Mouse (Mus musculus): Measurements from ENCODE around the gene Wdr91. TPM values are rescaled to one million over a fixed set of nuclear protein-coding genes. Genes with fewer than 3 reads are reported as not detected.
A peak's percentile ranks its signal among the peaks of the same experiment; 100 is the strongest.

Wdr91 gene
- polyA plus RNA-seq, 1 experiment from 2014 or later = 16.2 TPM

DNA sequence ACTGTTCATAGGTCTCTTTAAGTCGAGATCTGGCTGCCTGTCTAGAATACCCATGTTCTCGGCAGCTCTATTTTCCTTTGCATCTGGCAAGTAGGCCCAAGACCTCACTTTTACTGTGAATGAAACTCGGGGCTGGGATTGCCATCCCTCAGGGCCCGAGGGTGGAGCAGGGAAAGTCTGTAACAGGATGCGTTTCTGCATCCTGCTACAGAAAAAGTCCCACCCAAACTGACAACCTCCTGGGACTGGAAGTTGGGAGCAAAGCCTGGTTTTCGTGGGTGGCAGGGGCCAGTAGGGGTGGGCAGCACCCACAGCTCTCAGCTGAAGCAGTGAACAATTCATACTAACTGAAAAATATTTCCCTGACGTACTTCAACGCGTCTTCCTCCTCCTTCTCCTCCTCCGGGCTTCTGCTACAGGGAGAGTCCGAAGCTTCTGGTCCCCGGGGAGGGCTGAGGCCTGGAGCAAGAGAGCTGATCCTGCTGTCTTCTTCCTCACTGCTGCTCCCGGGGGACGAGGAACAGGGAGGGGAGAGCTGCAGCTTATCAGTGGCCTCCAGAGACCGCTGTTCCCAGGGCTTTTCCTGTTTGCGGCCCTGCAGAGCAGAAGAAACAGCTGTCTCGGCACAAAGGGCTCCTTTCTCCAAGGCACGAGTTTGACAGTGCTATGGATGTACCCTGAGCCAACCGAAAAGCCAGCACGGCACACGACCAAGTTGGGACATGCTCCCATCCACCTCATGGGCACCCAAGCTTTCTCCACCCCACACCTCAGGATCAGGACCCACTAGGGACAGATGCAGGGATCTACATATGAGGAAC, 36.4 kb downstream of the Wdr91 start:
- no peaks in the 10 kb centered on the region for H3K9me3 ChIP-seq (ENCODE audit: low read depth, low read length)
- H3K27ac ChIP-seq (ENCODE audit: low read depth) = peak overlapping the region; percentile 76
- peak overlapping the region; percentile 42 for H3K9ac ChIP-seq
- no peaks in the 10 kb centered on the region for H3K27me3 ChIP-seq (ENCODE audit: insufficient read depth, low read length)
- DNase-seq (peak; percentile 70), ATAC-seq (ENCODE audit: insufficient read depth) (no peak)
- no peak overlapping the region for H3K4me3 ChIP-seq (ENCODE audit: low read depth, low read length)
- peak overlapping the region; percentile 23; the same call in 1 of the 2 replicates for H3K4me2 ChIP-seq
- 45% methylated on average over 21 of the region's 21 CpGs for WGBS
- H3K36me3 ChIP-seq (ENCODE audit: insufficient read depth) = peaks cover 17% of the 10 kb centered on the region; the same call in 1 of the 2 replicates
- TF ChIP-seq CTCF (IDR thresholded peaks at IDR 0.05; ENCODE audit: low read depth) = peak; percentile 28; the same call in 1 of the 2 replicates
- H3K4me1 ChIP-seq (ENCODE audit: insufficient read depth) = peaks cover 24% of the 10 kb centered on the region

DNA sequence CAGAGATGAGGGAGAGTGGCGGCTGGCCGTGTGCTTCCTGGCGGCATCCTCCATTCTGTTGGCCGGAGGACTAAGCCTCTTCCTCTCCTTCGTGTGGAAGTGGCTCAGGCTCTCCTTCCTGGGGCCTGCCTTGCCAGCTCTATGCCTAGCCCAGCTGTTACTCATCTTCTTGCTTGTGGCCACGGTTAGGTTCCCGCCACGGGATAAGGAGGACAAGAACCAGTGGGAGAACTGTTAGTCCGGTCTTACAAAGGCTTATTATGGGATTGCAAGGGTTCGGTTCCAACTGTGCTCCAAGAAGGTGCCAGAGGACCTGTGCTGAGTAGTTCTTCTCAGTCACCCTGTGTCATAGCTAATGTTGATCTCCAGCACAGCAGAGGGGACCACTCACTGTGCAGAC, 37.8 kb downstream of the Wdr91 start:
- no peak for ATAC-seq (ENCODE audit: insufficient read depth)
- Histone ChIP-seq H3K4me3 (ENCODE audit: low read depth, low read length) (no peak overlapping the region), H3K4me1 (ENCODE audit: insufficient read depth) (peaks cover 21% of the 10 kb centered on the region), H3K4me2 (no peak overlapping the region), H3K36me3 (ENCODE audit: insufficient read depth) (peaks cover 10% of the 10 kb centered on the region; the same call in 1 of the 2 replicates), H3K27me3 (ENCODE audit: insufficient read depth, low read length) (no peaks in the 10 kb centered on the region), H3K9ac (no peak overlapping the region), H3K9me3 (ENCODE audit: low read depth, low read length) (no peaks in the 10 kb centered on the region), H3K27ac (ENCODE audit: low read depth) (no peak overlapping the region)
- no peak for DNase-seq
- WGBS = 80% methylated on average over 10 of the region's 10 CpGs
- no peak for TF ChIP-seq CTCF (IDR thresholded peaks at IDR 0.05; ENCODE audit: low read depth)

GRCm38 (mm10) chr6:34871929-34872328, 38.7 kb downstream of the Wdr91 start:
- DNase-seq = no peak
- TF ChIP-seq CTCF (IDR thresholded peaks at IDR 0.05; ENCODE audit: low read depth) = no peak
- no peak for ATAC-seq (ENCODE audit: insufficient read depth)
- WGBS = 87% methylated on average over 7 of the region's 7 CpGs
- peak overlapping the region; percentile 18; the same call in 1 of the 2 replicates for H3K27ac ChIP-seq (ENCODE audit: low read depth)
- no peak overlapping the region for H3K4me2 ChIP-seq
- no peak overlapping the region for H3K4me3 ChIP-seq (ENCODE audit: low read depth, low read length)
- no peaks in the 10 kb centered on the region for H3K27me3 ChIP-seq (ENCODE audit: insufficient read depth, low read length)
- no peak overlapping the region for H3K9ac ChIP-seq
- H3K4me1 ChIP-seq (ENCODE audit: insufficient read depth) = peaks cover 19% of the 10 kb centered on the region
- peaks cover 10% of the 10 kb centered on the region; the same call in 1 of the 2 replicates for H3K36me3 ChIP-seq (ENCODE audit: insufficient read depth)
- no peaks in the 10 kb centered on the region for H3K9me3 ChIP-seq (ENCODE audit: low read depth, low read length)

DNA sequence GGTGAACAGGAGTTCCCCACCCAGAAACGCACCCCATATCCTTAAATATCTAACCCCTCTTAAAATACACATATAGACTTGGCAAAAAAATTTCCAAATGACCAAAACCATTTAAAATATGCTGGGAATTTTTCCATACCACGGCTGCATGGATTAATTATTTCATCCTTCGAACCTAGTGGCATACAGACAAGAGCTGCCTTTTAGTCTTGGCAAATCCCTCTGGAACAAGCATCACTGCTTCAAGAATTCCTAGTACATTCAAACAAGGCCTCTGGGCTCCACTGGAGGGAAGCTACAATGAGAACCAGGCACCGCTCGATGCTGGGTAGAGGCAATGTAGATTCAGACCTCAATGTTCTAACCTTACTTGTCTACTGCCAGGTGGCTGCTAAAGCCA, 40.0 kb downstream of the Wdr91 start:
- peaks cover 10% of the 10 kb centered on the region; the same call in 1 of the 2 replicates for H3K36me3 ChIP-seq (ENCODE audit: insufficient read depth)
- H3K27me3 ChIP-seq (ENCODE audit: insufficient read depth, low read length) = no peaks in the 10 kb centered on the region
- peak; percentile 47 for DNase-seq
- no peak for TF ChIP-seq CTCF (IDR thresholded peaks at IDR 0.05; ENCODE audit: low read depth)
- no peak overlapping the region for H3K9ac ChIP-seq
- WGBS = 58% methylated on average over 5 of the region's 5 CpGs
- H3K27ac ChIP-seq (ENCODE audit: low read depth) = peak overlapping the region; percentile 51; the same call in 1 of the 2 replicates
- H3K4me3 ChIP-seq (ENCODE audit: low read depth, low read length) = no peak overlapping the region
- no peak for ATAC-seq (ENCODE audit: insufficient read depth)
- H3K4me2 ChIP-seq = no peak overlapping the region
- no peaks in the 10 kb centered on the region for H3K9me3 ChIP-seq (ENCODE audit: low read depth, low read length)
- H3K4me1 ChIP-seq (ENCODE audit: insufficient read depth) = peaks cover 22% of the 10 kb centered on the region

- ATAC-seq (ENCODE audit: insufficient read depth) (no peak), DNase-seq (no peak)
- no peak overlapping the region for H3K4me2 ChIP-seq
- peaks cover 10% of the 10 kb centered on the region; the same call in 1 of the 2 replicates for H3K36me3 ChIP-seq (ENCODE audit: insufficient read depth)
- TF ChIP-seq CTCF (IDR thresholded peaks at IDR 0.05; ENCODE audit: low read depth) = no peak
- H3K4me3 ChIP-seq (ENCODE audit: low read depth, low read length) = no peak overlapping the region
- no peak overlapping the region for H3K9ac ChIP-seq
- WGBS = 75% methylated on average over 5 of the region's 5 CpGs
- H3K9me3 ChIP-seq (ENCODE audit: low read depth, low read length) = no peaks in the 10 kb centered on the region
- peaks cover 28% of the 10 kb centered on the region for H3K4me1 ChIP-seq (ENCODE audit: insufficient read depth)
- peak overlapping the region; percentile 60; the same call in 1 of the 2 replicates for H3K27ac ChIP-seq (ENCODE audit: low read depth)
- no peaks in the 10 kb centered on the region for H3K27me3 ChIP-seq (ENCODE audit: insufficient read depth, low read length)
Observed at GRCm38 (mm10) chr6:34870136-34870535, 40.5 kb downstream of the Wdr91 start.

- H3K27ac ChIP-seq (ENCODE audit: low read depth) = peak overlapping the region; percentile 60; the same call in 1 of the 2 replicates
- peaks cover 32% of the 10 kb centered on the region for H3K4me1 ChIP-seq (ENCODE audit: insufficient read depth)
- ATAC-seq (ENCODE audit: insufficient read depth) = no peak
- H3K27me3 ChIP-seq (ENCODE audit: insufficient read depth, low read length) = no peaks in the 10 kb centered on the region
- H3K36me3 ChIP-seq (ENCODE audit: insufficient read depth) = peaks cover 10% of the 10 kb centered on the region; the same call in 1 of the 2 replicates
- H3K9ac ChIP-seq = no peak overlapping the region
- peak; percentile 71 for DNase-seq
- no peak overlapping the region for H3K4me3 ChIP-seq (ENCODE audit: low read depth, low read length)
- peak overlapping the region; percentile 7 for H3K4me2 ChIP-seq
- no peak for TF ChIP-seq CTCF (IDR thresholded peaks at IDR 0.05; ENCODE audit: low read depth)
- whole genome bisulfite sequencing = 43% methylated on average over 13 of the region's 13 CpGs
- no peaks in the 10 kb centered on the region for H3K9me3 ChIP-seq (ENCODE audit: low read depth, low read length)
Observed at GRCm38 (mm10) chr6:34869225-34869915, 41.3 kb downstream of the Wdr91 start.
